Mouse (Mus musculus) cerebellum, postnatal 10 days (tissue): Measurements from ENCODE around the gene Galnt7.

Experiments
- DNase-seq, 2 experiments: peaks; one replicate each; pipeline ENCODE4 v3.0.0; 2021; ENCODE audit warnings: mixed read lengths in 2 of 2

Galnt7 gene

DNA sequence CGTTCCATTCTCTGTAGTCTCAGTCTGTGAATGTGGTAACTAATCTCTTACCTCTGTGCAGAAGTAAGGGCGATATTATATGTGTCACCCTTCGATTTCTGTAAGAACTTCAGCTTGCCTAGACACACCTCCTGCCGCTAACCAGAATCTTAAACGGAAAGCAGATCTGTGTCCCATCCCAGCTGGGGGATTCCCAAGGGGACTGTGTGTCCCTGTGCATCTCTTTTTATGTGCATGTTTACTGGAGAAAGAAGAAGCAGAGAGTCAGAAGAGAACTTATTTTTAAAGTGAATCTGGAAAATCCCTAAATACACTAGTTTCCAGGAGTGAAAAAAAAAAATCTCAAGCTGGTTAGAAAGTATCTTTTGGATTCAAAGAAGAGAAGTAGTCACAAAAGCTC, 75.5 kb downstream of the Galnt7 start:
- DNase-seq, result no peak

DNA sequence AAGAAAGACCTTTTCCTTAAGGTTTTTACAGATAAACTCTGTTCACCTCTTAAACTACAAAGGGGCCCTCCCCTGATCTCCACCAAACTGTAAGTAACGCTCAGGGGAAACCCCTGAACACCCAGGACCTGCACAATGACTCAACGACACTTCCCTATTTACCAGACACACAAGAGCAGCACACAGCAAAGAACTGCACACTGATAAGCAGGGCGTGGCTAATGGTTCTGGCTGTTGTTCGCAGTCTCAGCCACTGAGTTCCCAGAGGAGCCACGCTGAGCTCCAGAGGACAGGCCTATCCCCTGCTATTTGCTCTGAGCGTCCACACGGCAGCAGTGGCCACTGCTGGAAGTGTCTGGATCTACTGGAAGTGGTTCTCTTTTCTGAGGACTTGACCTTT, 76.6 kb downstream of the Galnt7 start:
- peak in 1 of 2 experiments; percentile 29 for DNase-seq

DNA sequence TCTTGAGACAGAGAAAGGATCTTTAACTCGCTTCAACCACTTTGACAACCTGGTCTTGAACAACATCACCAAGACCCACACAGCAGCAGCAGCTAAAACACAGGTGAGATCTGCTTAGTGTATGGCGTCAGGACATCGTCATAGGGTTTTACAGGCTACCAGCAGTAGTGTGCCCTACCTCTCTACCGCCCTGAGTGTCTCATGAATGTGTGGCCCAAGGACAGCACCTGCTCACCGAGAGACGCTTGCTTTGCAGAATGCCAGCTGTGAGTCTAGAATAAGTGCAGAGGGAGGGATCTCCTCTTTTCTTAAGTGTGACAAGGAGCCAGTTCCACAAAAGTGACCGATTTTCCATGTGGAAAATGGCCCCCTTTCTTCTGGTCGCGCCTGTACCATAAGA, 77.5 kb downstream of the Galnt7 start:
- no peak for DNase-seq

DNA sequence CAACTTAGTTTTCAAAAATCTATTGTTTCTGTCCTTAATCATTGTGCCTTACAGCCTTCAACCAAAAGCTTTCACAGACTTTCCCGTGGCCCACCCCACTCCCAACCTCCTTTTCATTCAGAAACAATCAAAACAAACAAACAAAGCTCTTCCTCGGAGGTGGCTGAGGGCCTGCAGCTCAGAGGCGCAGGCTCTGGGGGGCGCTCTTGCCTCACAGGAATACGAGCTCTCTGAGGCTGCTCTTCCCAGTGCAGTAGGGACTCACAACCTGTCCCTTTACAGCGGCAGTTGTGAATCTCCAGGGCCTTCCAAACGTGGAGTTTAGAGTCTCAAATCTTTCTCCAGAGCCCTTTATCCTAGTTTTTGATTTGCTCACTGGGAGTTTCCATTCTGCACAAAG, 78.4 kb downstream of the Galnt7 start:
- peak; percentile 88 to 91 for DNase-seq

GRCm38 (mm10) chr8:57573844-57574243, 79.0 kb downstream of the Galnt7 start:
- DNase-seq, result no peak

DNA sequence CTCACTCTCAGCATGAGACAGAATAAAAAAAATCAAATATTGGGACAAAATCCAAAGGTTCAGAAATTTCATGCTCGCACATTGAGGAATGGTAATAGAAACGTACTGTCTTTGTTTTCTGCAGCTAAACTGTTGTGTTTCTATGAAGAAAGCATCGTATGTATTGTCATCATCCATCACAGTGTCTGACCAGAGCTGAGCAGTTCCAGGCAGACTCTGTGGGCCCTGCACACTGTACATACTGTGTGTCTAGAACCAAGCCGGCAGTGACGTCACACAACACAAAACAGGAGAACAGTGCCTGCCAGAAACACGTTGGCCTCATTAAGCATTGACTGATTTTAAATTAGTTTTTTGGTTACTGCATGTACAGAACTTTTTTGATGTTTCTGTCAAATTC, 82.9 kb downstream of the Galnt7 start:
- peak in 1 of 2 experiments; percentile 35 for DNase-seq

DNA sequence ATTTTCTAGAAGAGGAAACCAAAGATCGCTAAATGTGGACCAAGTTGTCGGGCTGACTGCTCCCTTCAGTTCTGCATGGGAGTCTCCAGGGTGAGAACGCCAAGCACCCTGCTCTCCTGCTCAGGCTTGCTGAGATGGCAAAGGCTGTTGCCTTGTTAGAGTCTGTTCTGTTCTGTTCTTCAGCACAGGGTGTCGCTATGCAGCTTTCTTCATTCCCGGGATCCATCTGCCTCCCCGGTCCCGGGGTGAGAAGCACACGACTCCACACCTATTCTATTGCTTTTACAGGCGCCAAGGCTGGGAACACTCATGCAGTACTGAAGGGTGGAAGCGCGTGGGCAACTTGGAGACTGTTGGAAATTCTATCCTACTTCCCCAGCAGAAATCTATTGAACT, 83.4 kb downstream of the Galnt7 start:
- peak; percentile 54 to 60 for DNase-seq

GRCm38 (mm10) chr8:57568633-57569399, 84.0 kb downstream of the Galnt7 start:
- no peak for DNase-seq

DNA sequence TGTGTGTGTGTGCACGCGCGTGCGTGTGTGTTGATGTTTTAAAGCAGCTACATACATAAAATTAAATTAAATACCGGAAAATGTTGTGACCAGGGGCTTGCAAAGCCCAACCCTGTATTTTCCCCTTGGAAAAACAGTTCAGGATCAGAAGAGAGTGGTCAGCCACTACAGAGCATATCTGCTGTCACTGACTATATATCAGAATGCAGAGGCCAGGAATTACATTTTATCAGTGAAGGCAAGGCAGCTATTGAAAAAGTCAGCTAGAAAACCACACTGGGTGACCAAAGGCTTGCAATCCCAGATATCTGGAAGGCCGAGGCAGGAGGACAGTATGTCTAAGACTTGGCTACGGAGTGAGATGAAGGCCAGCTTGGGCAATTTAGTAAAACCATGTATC, 84.8 kb downstream of the Galnt7 start:
- DNase-seq, result no peak

DNA sequence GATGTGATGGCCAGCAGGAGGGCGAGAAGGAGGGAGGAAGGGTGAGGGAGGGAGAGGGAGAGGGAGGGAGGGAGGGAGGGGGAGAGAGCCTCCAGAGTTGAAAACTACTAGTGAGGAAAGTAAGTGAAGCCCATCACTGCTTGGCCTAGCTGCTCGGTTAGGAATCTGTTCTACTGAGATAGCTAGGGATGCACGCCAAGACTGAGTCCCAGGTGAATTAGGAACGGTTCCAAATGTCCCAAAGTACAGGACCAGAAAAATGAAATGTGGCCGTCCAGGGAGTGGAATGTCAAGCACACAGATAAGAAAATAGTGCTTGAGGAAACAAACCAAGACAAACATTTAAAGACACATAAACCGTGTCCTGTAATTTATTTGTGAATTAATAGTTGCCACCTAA, 87.8 kb downstream of the Galnt7 start:
- peak in 1 of 2 experiments; percentile 37 for DNase-seq

DNA sequence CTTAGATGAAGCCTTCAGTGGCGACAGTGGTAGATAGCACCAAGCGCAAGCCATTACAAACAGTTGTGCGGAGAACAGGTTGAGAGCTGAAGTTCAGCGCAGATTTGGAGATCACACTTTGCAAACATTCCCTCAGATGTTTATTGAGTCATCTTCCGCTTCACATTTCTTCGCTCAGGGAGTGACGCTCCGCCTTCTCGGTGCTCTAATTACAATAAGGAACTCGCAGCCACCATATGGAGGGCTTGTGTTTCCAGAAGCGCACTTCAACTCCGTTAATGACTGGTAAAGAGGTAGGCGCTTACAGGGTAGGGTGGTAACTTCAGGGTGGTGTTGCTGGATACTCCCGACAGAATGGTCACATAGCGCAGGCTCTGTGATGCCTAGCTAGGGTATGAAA, 89.1 kb downstream of the Galnt7 start:
- DNase-seq, result no peak

DNA sequence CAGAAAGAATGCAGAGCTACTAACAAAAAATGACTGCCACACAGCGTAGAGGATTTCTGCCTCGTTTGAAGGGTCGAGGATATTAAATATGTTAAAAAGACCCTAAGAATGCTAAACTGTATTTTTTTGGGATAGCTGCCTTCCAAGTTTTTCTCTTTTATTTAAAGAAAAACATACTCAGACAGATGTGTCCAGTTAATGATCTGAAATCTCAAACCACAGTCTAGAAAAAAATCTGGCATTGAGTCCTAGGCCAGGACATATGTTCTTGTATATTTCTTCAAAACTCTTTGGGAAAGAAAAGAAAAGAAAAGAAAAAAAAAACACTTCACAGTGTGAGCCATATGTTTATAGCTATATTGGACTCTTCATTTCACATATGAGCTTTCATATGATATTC, 90.1 kb downstream of the Galnt7 start:
- DNase-seq, result no peak

DNA sequence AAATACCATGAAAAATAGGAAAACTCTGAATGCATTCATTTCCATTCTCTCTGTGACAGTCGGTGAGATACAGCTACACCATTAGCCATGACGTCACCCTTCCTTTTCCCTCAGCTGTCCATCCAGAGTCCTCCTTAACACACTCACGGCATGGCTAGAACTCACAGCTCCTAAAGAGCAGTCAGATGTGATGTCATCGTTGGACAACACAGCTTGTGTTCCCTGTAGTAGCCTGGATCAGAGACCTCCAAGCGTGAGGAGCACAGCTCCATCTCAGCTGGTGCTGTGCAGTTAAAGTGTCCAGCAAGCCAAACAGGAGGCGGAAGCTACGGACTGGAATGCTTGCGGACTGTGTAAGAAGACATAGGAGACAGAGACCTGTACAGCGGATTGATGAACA, 91.9 kb downstream of the Galnt7 start:
- no peak for DNase-seq

- no peak for DNase-seq
Observed at GRCm38 (mm10) chr8:57552102-57553032, 100.5 kb downstream of the Galnt7 start.

DNA sequence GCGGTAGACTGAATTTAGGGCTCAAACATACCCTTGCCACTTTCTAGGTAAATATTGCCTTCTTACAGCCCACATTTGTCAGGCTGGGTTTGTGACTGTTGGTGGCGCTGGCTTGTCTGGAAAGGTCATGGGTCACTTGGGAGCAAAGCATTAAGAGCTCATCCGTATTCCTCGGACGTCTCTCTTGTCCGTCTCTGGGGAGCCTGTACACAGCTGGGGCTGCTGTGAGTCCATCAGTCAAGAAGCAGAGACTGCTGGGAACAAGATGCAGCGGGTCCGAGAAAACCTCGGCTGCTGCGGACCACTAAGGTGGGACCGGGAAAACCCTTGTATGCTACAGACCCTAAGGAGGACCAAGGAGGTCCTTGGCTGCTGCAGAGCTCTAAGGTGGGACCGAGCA, 105.3 kb downstream of the Galnt7 start:
- no peak for DNase-seq

DNA sequence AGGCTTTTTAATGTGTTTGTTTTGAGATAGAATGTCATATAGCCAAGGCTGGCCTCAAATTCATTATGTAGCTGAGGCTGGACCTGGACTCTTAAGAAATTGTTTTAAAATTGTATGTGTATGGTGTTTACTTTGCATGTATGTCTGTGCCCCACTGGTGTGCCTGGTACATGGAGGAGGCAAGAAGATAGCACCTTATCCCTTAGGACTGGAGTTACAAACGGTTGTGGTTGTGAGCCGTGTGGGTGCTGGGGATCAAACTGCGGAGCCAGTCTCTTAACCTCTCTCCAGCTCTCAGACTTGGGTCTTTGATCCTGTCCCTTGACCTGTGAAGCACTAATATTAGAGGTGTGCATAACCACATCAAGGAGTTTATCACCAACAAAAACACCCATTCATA, 106.0 kb downstream of the Galnt7 start:
- DNase-seq, result no peak

- DNase-seq, result peak; percentile 60 to 69
Observed at GRCm38 (mm10) chr8:57546401-57546800, 106.4 kb downstream of the Galnt7 start.

DNA sequence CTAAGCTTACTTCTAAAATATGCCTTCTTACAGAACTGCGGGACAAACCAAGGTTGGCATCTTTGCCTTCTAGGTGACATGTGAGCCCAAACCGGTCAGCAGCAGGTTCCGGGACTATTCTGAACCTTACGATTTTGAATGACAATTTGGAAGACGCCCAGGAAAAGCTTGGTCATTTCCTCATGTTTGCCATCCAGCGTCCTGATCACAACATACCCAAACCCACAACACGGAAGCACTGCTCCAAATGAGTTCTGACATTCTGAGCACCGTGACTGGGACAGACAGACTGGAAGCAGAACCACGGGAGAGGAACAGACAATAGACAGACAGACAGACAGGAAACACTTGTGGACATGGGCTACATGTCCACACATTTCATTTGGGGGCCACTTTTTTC, 111.4 kb downstream of the Galnt7 start:
- DNase-seq, result no peak

GRCm38 (mm10) chr8:57540951-57541350, 111.9 kb downstream of the Galnt7 start:
- no peak for DNase-seq

DNA sequence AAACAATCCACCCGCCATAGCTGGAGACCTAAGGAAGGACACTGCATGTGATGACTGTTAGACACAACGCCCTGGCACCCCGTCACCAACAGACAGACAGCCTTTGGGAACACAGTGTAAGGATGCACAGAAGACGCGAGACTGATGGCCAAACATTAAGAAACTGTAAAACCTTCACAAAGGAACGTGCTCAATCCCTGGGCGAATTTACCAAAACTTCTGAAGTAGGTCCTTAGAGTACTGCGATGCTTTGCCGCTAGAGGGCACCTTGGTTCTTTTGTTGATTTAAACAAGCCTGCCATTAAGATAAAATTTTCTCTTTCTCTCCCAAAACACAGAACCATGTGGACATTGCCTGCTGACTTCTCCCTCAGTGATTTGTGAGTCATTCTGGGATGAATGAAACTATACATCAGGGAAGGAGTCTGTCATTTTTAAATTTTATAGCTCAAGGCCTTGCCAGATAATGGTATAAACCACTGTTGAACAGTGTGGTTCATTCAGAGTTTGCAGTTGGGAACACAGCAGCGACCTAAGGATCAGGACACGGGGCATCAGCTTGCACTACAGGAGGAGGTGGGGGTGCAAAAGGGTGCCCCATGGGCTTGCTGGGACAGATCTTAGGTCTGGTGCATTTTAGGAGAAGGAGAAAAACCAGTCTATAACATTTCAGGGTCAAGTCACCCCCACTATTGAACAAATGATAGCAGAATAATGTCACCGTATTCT, 112.6 kb downstream of the Galnt7 start:
- peak; percentile 87 to 91 for DNase-seq

- no peak for DNase-seq
Observed at GRCm38 (mm10) chr8:57538601-57539000, 114.2 kb downstream of the Galnt7 start.

- DNase-seq, result no peak
Observed at GRCm38 (mm10) chr8:57536167-57536566, 116.7 kb downstream of the Galnt7 start.

- DNase-seq, result no peak
Observed at GRCm38 (mm10) chr8:57534495-57534894, 118.3 kb downstream of the Galnt7 start.
